Mouse (Mus musculus) intestine, postnatal 0 days (tissue): Measurements from ENCODE around the gene Nmu. TPM values are rescaled to one million over a fixed set of nuclear protein-coding genes. Genes with fewer than 3 reads are reported as not detected.

Source experiments
- ATAC-seq: fragments of 200-750 bp; cut with Nextera tagmentation; 2 replicates; pipeline ENCODE4 v1.8.0; 2017; ENCODE audit warnings: mild to moderate bottlenecking, moderate TSS enrichment, moderate library complexity
- H3K27ac ChIP-seq: fragments of 300-500 bp; sonication (generic); 2 replicates; pipeline ENCODE4 v1.5.1; 2014; ENCODE audit warnings: mild to moderate bottlenecking, low read depth, low read length, moderate library complexity
- H3K27me3 ChIP-seq: fragments of 300-500 bp; sonication (generic); replicated peaks from 2 replicates; pipeline ENCODE4 v1.6.1; 2014; ENCODE audit warnings: low read length, mixed read lengths; ENCODE audit not compliant: control insufficient read depth, insufficient read depth
- H3K36me3 ChIP-seq: fragments of 300-500 bp; sonication (generic); 2 replicates; pipeline ENCODE4 v1.6.1; 2014; ENCODE audit warnings: mild to moderate bottlenecking, moderate library complexity; ENCODE audit not compliant: control insufficient read depth, insufficient read depth
- H3K4me1 ChIP-seq: fragments of 300-500 bp; sonication (generic); replicated peaks from 2 replicates; pipeline ENCODE4 v1.6.1; 2014; ENCODE audit warnings: antibody characterized with exemption, low read length, mixed read lengths; ENCODE audit not compliant: control insufficient read depth, insufficient read depth
- H3K4me2 ChIP-seq: fragments of 300-500 bp; sonication (generic); replicated peaks from 2 replicates; pipeline ENCODE4 v1.6.1; 2014; ENCODE audit warnings: low read depth, mild to moderate bottlenecking, moderate library complexity
- H3K4me3 ChIP-seq: fragments of 300-500 bp; sonication (generic); 2 replicates; pipeline ENCODE4 v1.5.1; 2014; ENCODE audit warnings: low read depth, low read length
- H3K9ac ChIP-seq: fragments of 300-500 bp; sonication (generic); 2 replicates; pipeline ENCODE4 v1.6.1; 2014; ENCODE audit warnings: mild to moderate bottlenecking, low read depth, low read length
- H3K9me3 ChIP-seq: fragments of 300-500 bp; sonication (generic); 2 replicates; pipeline ENCODE4 v1.6.1; 2016; ENCODE audit warnings: mixed run types; ENCODE audit not compliant: control insufficient read depth
- CTCF ChIP-seq: sonication (generic); IDR thresholded peaks from 2 replicates; pipeline ENCODE4 v1.5.1; 2016; ENCODE audit warnings: low read depth, mild to moderate bottlenecking, control low read depth, antibody characterized with exemption, moderate library complexity
- WGBS: fragments of 180-500 bp; shearing (Covaris S2); extraction: QIAGEN DNeasy Blood & Tissue Kit; methylation state at CpG from one replicate; pipeline ENCODE4 v1.1.7; 2014; 5-methylcytosine and 5-hydroxymethylcytosine counted together
- polyA plus RNA-seq: library from polyadenylated mRNA; unstranded; fragments of >200 nt; fragmentation: Nextera tagmentation; extraction: Ambion mirVana; gene quantifications from 2 replicates; pipeline ENCODE4 v1.2.1, GENCODE M21; 2015

Gene Nmu
- polyA plus RNA-seq, 1 experiment from 2014 or later: 5.8 TPM

GRCm38 (mm10) chr5:76330953-76331352 is 32.6 kb downstream of the Nmu start, which contains the start of gene Pdcl2:
Gene Pdcl2, minus strand, starts transcription at chr5:76331156.
- H3K4me3 ChIP-seq: no peak within 1 kb of the TSS
- H3K4me1 ChIP-seq: no peaks in the 10 kb centered on the region
- TF ChIP-seq CTCF: no peak
- H3K27me3 ChIP-seq: no peaks in the 10 kb centered on the region
- no peak for ATAC-seq
- H3K4me2 ChIP-seq: no peak within 1 kb of the TSS
- no peak within 1 kb of the TSS for H3K27ac ChIP-seq
- no peak within 1 kb of the TSS for H3K9ac ChIP-seq
- H3K9me3 ChIP-seq: no peaks in the 10 kb centered on the region
- H3K36me3 ChIP-seq: no peaks in the 10 kb centered on the region
- WGBS: 88% methylated on average over 7 of the region's 7 CpGs

GRCm38 (mm10) chr5:76327296-76327695 is 36.3 kb downstream of the Nmu start:
- no peak overlapping the region for H3K9ac ChIP-seq
- H3K4me3 ChIP-seq: no peak overlapping the region
- no peak for ATAC-seq
- H3K27ac ChIP-seq: no peak overlapping the region
- H3K4me1 ChIP-seq: no peaks in the 10 kb centered on the region
- no peak overlapping the region for H3K4me2 ChIP-seq
- no peaks in the 10 kb centered on the region for H3K36me3 ChIP-seq
- H3K9me3 ChIP-seq: no peaks in the 10 kb centered on the region
- no peak for TF ChIP-seq CTCF
- no peaks in the 10 kb centered on the region for H3K27me3 ChIP-seq
- WGBS: 43% methylated on average over 2 of the region's 2 CpGs

GRCm38 (mm10) chr5:76325113-76325512 is 38.5 kb downstream of the Nmu start:
- Histone ChIP-seq H3K9ac (no peak overlapping the region), H3K4me3 (no peak overlapping the region), H3K27me3 (no peaks in the 10 kb centered on the region), H3K36me3 (no peaks in the 10 kb centered on the region), H3K27ac (no peak overlapping the region), H3K4me1 (no peaks in the 10 kb centered on the region), H3K4me2 (no peak overlapping the region), H3K9me3 (no peaks in the 10 kb centered on the region)
- no peak for ATAC-seq
- WGBS: 91% methylated on average over 4 of the region's 4 CpGs
- TF ChIP-seq CTCF: no peak

DNA sequence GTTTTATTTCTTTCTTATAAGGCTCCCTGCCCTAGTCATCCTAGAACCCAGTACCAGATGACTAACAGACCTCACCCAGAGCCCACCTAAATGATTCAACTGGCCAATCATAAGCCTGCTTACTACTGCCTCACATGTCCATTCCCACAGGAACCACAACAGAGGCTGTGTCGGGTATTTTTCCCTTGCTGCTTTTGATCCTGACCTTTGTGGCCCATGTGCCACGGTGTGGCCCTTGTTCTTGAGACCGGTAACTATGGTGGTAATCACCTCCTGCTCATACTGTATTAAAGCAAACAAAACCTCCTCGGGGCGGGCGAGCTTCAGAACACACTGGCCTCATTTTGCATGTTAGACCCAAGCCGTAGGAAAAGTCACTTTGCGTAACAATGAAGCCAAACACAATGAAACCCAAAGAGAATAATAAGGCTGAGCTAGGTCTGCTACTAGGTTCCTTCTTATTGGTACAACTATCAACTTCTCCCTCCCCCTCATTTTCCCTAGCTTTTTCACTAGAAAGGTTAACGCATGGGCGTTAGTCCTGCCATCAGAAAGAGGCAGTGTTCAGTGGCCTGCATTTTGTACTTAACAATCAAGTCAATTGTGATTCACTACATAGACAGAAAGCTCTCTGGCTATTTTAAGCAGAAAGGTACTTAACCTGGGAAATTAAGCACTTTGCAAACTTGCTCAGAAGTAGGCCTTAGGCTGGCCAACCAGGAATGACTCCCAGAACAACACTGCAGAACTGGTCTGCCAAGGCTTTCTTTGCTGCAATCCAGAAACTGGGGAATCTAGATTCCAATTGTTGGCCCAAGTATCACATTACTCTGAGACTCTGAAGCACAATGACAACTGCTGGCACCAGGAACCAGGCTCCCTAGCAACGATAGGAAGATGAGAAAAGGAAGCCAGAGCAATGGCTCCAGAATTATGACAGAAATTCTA is 42.1 kb downstream of the Nmu start:
- no peaks in the 10 kb centered on the region for H3K27me3 ChIP-seq
- WGBS: 52% methylated on average over 11 of the region's 11 CpGs
- no peaks in the 10 kb centered on the region for H3K9me3 ChIP-seq
- no peak overlapping the region for H3K9ac ChIP-seq
- no peak overlapping the region for H3K27ac ChIP-seq
- no peak overlapping the region for H3K4me3 ChIP-seq
- ATAC-seq: no peak
- no peaks in the 10 kb centered on the region for H3K4me1 ChIP-seq
- no peaks in the 10 kb centered on the region for H3K36me3 ChIP-seq
- no peak overlapping the region for H3K4me2 ChIP-seq
- no peak for TF ChIP-seq CTCF

- H3K27ac ChIP-seq: no peak overlapping the region
- no peak for ATAC-seq
- WGBS: 55% methylated on average over 2 of the region's 2 CpGs
Observed at GRCm38 (mm10) chr5:76308206-76308605, 55.4 kb downstream of the Nmu start.

DNA sequence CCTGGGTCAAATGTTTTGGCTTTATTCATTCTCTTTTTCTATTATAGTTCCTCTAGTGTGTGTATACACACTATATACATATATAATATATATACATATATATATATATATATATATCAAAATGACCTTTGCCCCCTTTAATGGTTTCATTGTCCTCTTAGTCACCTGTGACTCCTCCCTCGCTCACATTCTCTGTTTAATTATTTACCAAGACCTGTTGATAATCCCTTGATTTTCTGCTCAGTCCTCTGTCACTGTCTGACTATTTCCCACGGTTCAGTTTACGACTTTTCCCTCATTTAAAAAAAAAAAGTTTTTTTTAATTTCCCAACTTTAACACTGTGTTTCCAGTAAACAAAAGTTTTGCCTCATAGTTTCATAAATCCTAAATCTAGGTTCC is 57.3 kb downstream of the Nmu start:
- Histone ChIP-seq H3K4me1 (no peaks in the 10 kb centered on the region; the same call in 1 of the 2 replicates), H3K36me3 (no peaks in the 10 kb centered on the region), H3K4me3 (peak overlapping the region; percentile 97; the same call in 1 of the 2 replicates), H3K9ac (no peak overlapping the region), H3K27ac (peak overlapping the region; percentile 99; the same call in 1 of the 2 replicates), H3K9me3 (no peaks in the 10 kb centered on the region), H3K4me2 (peak overlapping the region; percentile 74), H3K27me3 (no peaks in the 10 kb centered on the region)
- ATAC-seq: peak; percentile 60
- TF ChIP-seq CTCF: no peak
- 33% methylated on average over 3 of the region's 3 CpGs for WGBS

More at GRCm38 (mm10) chr5:76308206-76308605, 55.4 kb downstream of the Nmu start:
- H3K36me3 ChIP-seq: no peaks in the 10 kb centered on the region
- H3K4me2 ChIP-seq: no peak overlapping the region
- no peak for TF ChIP-seq CTCF
- no peaks in the 10 kb centered on the region for H3K9me3 ChIP-seq
- H3K4me1 ChIP-seq: no peaks in the 10 kb centered on the region
- H3K27me3 ChIP-seq: no peaks in the 10 kb centered on the region
- no peak overlapping the region for H3K4me3 ChIP-seq
- no peak overlapping the region for H3K9ac ChIP-seq
